Mouse (Mus musculus): Measurements from ENCODE around the gene Sh3yl1.

The Sh3yl1 gene

GRCm38 (mm10) chr12:30911261-30912047, at the start of gene Sh3yl1, which contains the start of gene Acp1:
Sh3yl1 (plus strand) TSS chr12:30911668.
Acp1 (minus strand) TSS chr12:30911589.
- DNase-seq = peak; percentile 95 to 97

DNA sequence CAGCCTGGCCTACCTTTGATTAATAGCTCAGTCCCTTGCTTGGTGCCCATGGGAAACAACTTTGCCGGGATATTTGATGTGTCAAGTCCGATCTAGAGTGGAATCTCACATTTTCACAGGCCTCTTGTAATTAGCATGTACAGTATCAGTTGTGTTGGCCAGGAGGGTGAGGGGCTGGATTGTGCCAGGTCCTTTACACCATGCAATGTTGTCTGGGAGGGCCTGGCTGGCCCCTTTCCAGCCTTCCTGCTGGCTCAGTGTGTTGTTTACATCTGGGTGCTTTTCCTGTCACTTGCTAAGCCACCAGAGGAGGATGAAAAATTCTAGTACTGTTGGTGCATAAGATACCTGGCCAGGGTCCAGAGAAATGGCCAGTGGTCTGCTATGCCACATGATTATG, 47.1 kb upstream of the Sh3yl1 start:
- DNase-seq = peak; percentile 47 to 75

DNA sequence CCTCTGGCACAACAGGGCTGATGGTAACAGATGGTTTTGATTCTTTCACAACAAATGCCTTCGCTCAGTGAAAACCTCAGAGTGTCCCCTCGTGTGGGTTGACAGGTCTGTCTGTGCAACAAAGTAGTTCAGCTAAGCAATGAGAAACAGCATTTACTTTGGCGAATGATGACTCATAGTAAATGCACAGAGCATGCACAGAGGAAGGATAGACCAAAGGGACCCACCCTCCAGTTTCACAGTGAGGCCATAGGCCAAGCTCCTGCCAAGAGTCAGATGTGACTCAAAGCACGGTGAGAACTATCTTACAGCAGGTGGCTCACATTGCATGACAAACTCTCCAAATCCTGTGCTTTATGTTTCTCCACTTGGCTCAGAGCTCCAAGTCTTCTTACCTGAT, 45.7 kb upstream of the Sh3yl1 start:
- no peak for DNase-seq

GRCm38 (mm10) chr12:30879447-30879846, 32.0 kb upstream of the Sh3yl1 start:
- no peak for DNase-seq

- DNase-seq = no peak
These were observed 27.9 kb upstream of the Sh3yl1 start for GRCm38 (mm10) chr12:30883592-30883985.

DNA sequence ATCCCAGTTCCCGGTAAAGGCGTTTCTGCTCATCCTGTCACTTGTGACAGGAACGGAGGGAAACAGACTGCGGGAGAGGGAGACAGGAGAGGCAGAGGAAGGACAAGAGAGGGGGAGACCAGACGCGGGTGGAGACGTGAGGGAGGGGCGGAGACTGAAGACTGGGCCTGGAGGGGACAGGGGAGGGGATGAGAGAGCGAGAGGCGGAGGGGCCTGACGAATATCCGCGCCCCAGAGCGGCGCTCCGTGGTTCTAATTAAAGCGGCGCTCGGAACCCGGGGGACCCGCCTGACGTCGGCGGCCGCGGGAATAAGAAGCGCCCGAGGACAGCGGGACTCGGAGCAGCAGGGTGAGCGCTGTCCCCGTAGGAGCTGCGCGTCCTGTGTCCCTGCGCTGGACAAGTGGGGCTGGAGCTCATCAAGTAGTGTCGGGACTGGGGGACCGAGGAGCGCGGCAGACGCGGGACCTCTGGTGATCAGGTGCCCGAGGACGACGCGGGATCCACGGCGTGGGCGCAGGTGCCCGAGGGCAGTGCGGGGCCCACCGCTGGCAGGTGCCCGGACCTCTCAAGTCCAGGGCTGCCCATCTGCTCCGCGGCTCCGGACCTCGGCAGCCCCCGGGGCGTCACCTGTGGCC, 27.4 kb upstream of the Sh3yl1 start, which contains the start of gene Alkal2:
Gene Alkal2, plus strand, starts transcription at position 337 of the 636 bp plus-strand sequence.
- DNase-seq = peak in 1 of 2 experiments; percentile 24

DNA sequence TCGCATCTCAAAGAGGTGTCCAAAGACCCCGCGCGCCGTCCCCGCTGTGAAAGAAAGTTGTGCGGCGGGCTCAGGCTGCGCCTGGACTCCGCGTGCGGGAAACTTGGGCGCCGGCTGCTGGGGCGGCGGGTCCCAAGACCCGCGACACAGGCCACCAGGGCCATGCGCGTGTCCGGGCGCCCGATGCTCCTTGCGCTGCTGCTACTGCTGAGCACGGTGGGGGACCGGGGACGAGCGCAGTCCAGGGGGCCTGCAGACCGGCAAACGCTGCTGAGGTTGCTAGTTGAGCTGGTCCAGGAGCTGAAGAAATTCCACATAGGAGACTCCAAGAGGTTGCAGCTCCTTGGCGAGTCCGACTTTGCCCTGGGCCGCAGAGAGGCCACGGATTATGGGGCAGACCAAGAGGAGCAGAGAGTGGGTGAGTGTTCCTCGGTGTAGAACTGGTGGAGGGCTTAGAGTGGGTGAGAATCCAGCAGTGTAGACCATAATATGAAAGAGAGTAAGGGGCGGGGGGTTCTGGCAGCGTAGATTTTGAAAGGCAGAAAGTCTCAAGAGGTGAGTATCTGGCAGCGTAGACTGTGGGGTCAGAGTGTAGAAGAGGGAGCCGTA, 26.7 kb upstream of the Sh3yl1 start:
- no peak for DNase-seq

- no peak for DNase-seq
These were observed 25.6 kb upstream of the Sh3yl1 start for GRCm38 (mm10) chr12:30885891-30886290.

GRCm38 (mm10) chr12:30888003-30888402, 23.5 kb upstream of the Sh3yl1 start:
- DNase-seq = no peak

- peak in 1 of 2 experiments; percentile 65 for DNase-seq
These were observed 21.4 kb upstream of the Sh3yl1 start for GRCm38 (mm10) chr12:30890067-30890466.

- no peak for DNase-seq
These were observed 20.0 kb upstream of the Sh3yl1 start for GRCm38 (mm10) chr12:30891438-30891837.

DNA sequence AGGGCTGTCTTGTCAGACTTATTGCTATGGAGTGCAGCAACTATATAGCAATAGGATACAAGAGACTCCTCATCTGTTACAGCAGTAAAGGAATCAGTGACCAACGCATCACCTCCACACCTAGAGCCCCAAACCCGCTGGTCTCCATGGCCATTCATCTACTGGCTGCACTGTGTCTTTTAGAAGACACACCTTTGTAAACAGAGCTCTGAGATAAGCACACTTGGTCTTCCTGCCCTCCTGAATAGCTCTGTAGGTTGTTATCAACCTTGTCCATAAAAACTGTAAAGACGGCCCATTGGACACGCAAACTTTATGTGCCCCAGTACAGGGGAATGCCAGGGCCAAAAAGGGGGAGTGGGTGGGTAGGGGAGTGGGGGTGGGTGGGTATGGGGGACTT, 14.4 kb upstream of the Sh3yl1 start:
- no peak for DNase-seq

GRCm38 (mm10) chr12:30908658-30909057, 2.8 kb upstream of the Sh3yl1 start:
- DNase-seq = no peak

DNA sequence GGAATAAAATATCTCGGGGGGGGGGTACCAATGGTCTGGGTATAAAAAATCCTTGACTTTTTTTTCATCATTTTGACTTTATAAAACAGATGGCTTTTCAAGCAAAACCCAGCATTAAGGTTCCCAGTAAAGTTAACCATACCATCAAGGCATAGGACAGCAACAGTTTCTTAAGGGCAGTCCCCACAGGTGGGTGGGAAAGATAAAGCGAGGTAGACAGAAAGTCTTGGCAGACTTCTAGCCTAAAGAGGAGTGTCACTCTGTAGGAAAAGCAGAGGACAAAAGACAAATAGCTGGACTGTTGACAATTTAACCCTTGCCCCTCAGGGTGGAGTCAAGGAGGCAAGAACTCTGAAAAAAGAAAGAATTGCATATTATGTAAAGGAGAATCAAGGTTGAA, 1.6 kb upstream of the Sh3yl1 start:
- no peak for DNase-seq

- DNase-seq = no peak
These were observed 608 bp upstream of the Sh3yl1 start for GRCm38 (mm10) chr12:30910860-30911259.

GRCm38 (mm10) chr12:30912048-30912381, 547 bp downstream of the Sh3yl1 start:
- DNase-seq = peak; percentile 66 to 83

- no peak for DNase-seq
These were observed 1.4 kb downstream of the Sh3yl1 start for GRCm38 (mm10) chr12:30912840-30913239.

GRCm38 (mm10) chr12:30922401-30922800, 10.9 kb downstream of the Sh3yl1 start:
- DNase-seq = peak; percentile 7 to 27

- no peak for DNase-seq
These were observed 16.7 kb downstream of the Sh3yl1 start for GRCm38 (mm10) chr12:30928182-30928581.

- DNase-seq = no peak
These were observed 21.8 kb downstream of the Sh3yl1 start for GRCm38 (mm10) chr12:30933299-30933698.

DNA sequence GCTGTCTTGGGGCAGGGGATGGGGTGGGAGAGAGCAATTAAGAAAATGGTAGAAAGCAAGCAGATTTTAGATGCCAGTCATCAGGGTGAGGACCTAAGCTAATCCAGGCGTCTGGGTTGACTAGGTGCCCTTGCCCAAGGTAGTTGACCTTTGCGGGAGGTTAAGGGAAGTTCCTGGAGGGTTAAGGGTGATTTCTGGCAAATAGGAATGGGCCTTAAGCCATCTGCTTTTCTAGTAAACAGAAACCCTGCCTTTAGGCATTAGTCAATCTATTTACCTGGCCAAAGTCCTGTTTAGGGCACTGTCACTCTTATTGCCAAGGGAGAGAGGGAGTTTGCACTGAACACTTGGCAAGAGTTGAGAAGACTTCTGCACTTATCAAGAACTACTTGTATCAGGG, 25.4 kb downstream of the Sh3yl1 start:
- no peak for DNase-seq

- DNase-seq = no peak
These were observed 31.9 kb downstream of the Sh3yl1 start for GRCm38 (mm10) chr12:30943057-30943986.

GRCm38 (mm10) chr12:30944197-30944596, 32.7 kb downstream of the Sh3yl1 start:
- no peak for DNase-seq

Data from lung, postnatal 4 days (tissue).